Mouse (Mus musculus): ENCODE measurements at regions not wholly inside any gene's neighbourhood (a gene's known extent, or its start where the extent isn't known, plus 50 kb on each side); places are given as distances from the start of the nearest gene placed in this dataset.
A peak's percentile ranks its signal among the peaks of the same experiment; 100 is the strongest.
"Not testable (repeated sequence)": the region's sequence is repeated elsewhere in the genome, so short reads cannot be mapped to it uniquely, and the experiment has no call there.

GRCm38 (mm10) chr6:68977959-68978358 is 1442.4 kb upstream of the Tacstd2 start:
- no peak for ATAC-seq (ENCODE audit: poor library complexity, severe bottlenecking)

GRCm38 (mm10) chr6:68964012-68964411 is 1428.4 kb upstream of the Tacstd2 start:
- ATAC-seq (ENCODE audit: poor library complexity, severe bottlenecking), result no peak

GRCm38 (mm10) chr6:68938104-68938503 is 1402.5 kb upstream of the Tacstd2 start:
- not testable (repeated sequence) for ATAC-seq (ENCODE audit: poor library complexity, severe bottlenecking)

GRCm38 (mm10) chr6:68931860-68932259 is 1396.3 kb upstream of the Tacstd2 start:
- ATAC-seq (ENCODE audit: poor library complexity, severe bottlenecking), result not testable (repeated sequence)

GRCm38 (mm10) chr6:68915536-68915935 is 1379.9 kb upstream of the Tacstd2 start:
- no peak for ATAC-seq (ENCODE audit: poor library complexity, severe bottlenecking)

GRCm38 (mm10) chr6:68884130-68884529 is 1348.5 kb upstream of the Tacstd2 start:
- no peak for ATAC-seq (ENCODE audit: poor library complexity, severe bottlenecking)

- not testable (repeated sequence) for ATAC-seq (ENCODE audit: poor library complexity, severe bottlenecking)
Observed at GRCm38 (mm10) chr6:68852761-68853160, 1317.2 kb upstream of the Tacstd2 start.

GRCm38 (mm10) chr6:68852286-68852685 is 1316.7 kb upstream of the Tacstd2 start:
- ATAC-seq (ENCODE audit: poor library complexity, severe bottlenecking), result no peak

GRCm38 (mm10) chr6:68835186-68835585 is 1299.6 kb upstream of the Tacstd2 start:
- ATAC-seq (ENCODE audit: poor library complexity, severe bottlenecking), result no peak; the same call in 1 of the 2 replicates

GRCm38 (mm10) chr6:68834633-68835032 is 1299.0 kb upstream of the Tacstd2 start:
- no peak for ATAC-seq (ENCODE audit: poor library complexity, severe bottlenecking)

GRCm38 (mm10) chr6:68828460-68828859 is 1292.9 kb upstream of the Tacstd2 start:
- ATAC-seq (ENCODE audit: poor library complexity, severe bottlenecking), result not testable (repeated sequence)

- ATAC-seq (ENCODE audit: poor library complexity, severe bottlenecking), result no peak
Observed at GRCm38 (mm10) chr6:68813346-68813745, 1277.8 kb upstream of the Tacstd2 start.

- not testable (repeated sequence) for ATAC-seq (ENCODE audit: poor library complexity, severe bottlenecking)
Observed at GRCm38 (mm10) chr6:68799205-68799604, 1263.6 kb upstream of the Tacstd2 start.

- no peak for ATAC-seq (ENCODE audit: poor library complexity, severe bottlenecking)
Observed at GRCm38 (mm10) chr6:68771507-68771906, 1235.9 kb upstream of the Tacstd2 start.

GRCm38 (mm10) chr6:68750451-68750850 is 1214.9 kb upstream of the Tacstd2 start:
- no peak for ATAC-seq (ENCODE audit: poor library complexity, severe bottlenecking)

GRCm38 (mm10) chr6:68749699-68750098 is 1214.1 kb upstream of the Tacstd2 start:
- no peak for ATAC-seq (ENCODE audit: poor library complexity, severe bottlenecking)

- no peak for ATAC-seq (ENCODE audit: poor library complexity, severe bottlenecking)
Observed at GRCm38 (mm10) chr6:68738573-68738972, 1203.0 kb upstream of the Tacstd2 start.

- ATAC-seq (ENCODE audit: poor library complexity, severe bottlenecking), result no peak
Observed at GRCm38 (mm10) chr6:68736647-68737046, 1201.1 kb upstream of the Tacstd2 start.

GRCm38 (mm10) chr6:68736068-68736467 is 1200.5 kb upstream of the Tacstd2 start:
- no peak for ATAC-seq (ENCODE audit: poor library complexity, severe bottlenecking)

- ATAC-seq (ENCODE audit: poor library complexity, severe bottlenecking), result not testable (repeated sequence)
Observed at GRCm38 (mm10) chr6:68711084-68711483, 1175.5 kb upstream of the Tacstd2 start.

GRCm38 (mm10) chr6:68704291-68704800 is 1168.8 kb upstream of the Tacstd2 start:
- peak; percentile 47; the same call in 1 of the 2 replicates for ATAC-seq (ENCODE audit: poor library complexity, severe bottlenecking)

GRCm38 (mm10) chr6:68680792-68681110 is 1145.2 kb upstream of the Tacstd2 start:
- 0 out of 2 replicates have a peak, but pooled peaks have one; percentile 49 for ATAC-seq (ENCODE audit: poor library complexity, severe bottlenecking)

GRCm38 (mm10) chr6:68680099-68680791 is 1144.6 kb upstream of the Tacstd2 start:
- ATAC-seq (ENCODE audit: poor library complexity, severe bottlenecking), result no peak
